Mouse (Mus musculus) 3T3-L1 (cell line): ENCODE measurements around the gene Kmt2d.

Experiments
- DNase-seq: peaks from one replicate; pipeline ENCODE4 v3.0.0-alpha.2; 2015; ENCODE audit warnings: low read depth, low spot score

Kmt2d gene

GRCm38 (mm10) chr15:98887526-98887925 lies 16.5 kb upstream of the Kmt2d start:
- DNase-seq, result no peak

GRCm38 (mm10) chr15:98886667-98887387 lies 15.8 kb upstream of the Kmt2d start:
- no peak for DNase-seq

DNA sequence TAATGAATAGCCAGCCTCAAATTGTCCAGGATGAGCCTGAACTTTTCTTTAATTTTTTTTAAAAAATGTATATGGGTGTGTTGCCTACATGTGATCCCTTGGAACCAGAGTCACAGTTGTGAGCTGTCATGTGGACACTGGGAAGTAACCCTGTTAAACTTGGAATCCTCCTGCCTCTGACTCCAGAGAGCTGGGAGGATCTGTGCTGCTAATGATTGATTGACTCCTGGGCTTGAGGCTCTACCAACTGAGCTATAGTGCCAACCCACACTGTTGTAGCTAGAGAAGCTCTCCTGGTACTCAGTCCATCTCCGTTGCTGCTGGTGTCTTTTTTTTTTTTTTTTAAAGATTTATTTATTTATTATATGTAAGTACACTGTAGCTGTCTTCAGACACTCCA lies 13.1 kb upstream of the Kmt2d start:
- DNase-seq, result no peak

- no peak for DNase-seq
Observed at GRCm38 (mm10) chr15:98883661-98884060, 12.7 kb upstream of the Kmt2d start.

GRCm38 (mm10) chr15:98881656-98882008 lies 10.6 kb upstream of the Kmt2d start:
- DNase-seq, result no peak

DNA sequence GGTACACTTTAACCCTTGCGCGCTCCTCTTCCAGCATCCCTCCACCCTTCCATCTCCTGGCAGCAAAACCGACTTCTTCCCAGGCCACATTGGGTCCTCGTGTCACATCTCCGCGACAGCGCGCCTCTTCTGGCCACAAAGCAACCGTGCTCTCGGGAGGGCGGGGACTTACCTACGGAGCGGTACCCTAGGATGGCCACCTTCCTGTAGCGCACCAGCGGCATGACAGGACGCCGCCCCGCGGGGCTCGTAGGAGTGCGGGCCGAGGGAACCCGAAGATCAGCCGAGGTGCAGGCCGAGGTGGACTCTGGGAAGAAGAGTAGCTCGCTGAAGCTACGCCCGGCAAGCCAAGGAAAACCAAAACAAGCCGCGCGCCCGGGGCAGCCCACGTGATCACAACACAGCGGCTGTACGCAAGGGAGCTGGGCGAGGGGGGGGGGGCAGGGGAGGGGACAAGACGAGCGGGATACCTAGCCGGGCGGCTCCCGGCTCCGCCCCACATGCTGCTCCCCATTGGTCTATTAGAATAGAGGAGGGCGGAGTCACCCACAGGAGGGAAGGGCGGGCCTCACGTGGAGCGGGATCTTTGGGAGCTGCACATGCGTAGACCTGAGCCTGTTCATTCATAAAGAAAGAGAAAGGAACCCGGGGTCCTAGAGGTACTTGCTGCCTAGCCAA lies 10.1 kb upstream of the Kmt2d start:
- peak; percentile 99 for DNase-seq

- peak; percentile 93 for DNase-seq
Observed at GRCm38 (mm10) chr15:98877331-98877730, 6.3 kb upstream of the Kmt2d start.

DNA sequence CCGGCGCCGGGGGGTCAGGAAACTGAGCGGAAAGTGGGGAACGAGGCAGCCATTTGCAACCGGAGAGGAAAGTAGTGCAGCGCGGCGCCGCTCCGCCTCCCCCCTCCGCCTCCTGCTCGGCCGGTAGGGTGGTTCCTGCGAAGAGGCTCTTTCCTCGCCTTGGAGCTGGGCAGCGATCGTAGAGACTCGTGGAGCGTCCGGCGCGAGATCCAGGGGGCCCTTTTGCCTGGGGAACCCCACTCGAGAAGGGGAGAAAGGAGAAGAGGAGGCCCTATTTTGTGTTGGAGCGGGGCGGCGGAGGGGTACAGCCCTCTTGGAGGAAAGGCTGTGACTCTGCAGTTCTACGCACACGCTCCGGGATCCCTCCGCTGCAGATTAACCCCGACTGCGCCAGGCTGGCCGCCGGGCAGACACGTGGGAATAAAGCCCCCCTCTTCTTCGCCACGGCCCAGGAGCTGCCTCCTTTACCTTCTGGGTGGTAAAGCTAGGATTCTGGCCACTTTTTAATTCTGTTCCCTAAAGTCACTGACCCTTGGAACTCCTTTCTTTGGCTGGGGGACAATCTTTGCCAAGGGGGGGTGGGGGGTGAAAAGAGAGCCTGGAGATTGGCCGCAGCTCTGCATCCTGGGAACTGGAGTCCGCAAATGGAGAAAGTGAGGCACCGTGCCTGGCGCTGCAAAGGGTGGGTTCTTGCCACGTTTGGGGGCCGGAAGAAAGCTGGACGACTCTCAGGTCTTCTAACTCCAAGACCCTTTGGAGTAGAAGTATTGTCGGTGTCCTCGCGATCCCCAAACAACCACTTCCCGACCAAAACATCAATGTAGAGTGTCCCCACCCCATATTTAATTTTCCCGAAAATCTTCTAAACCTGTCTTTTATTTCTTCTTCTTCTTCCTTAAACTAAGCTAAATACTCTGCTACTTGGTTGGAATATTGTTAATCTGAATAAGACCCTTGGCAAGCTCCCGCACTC lies 1.2 kb upstream of the Kmt2d start:
- DNase-seq, result peak; percentile 97

DNA sequence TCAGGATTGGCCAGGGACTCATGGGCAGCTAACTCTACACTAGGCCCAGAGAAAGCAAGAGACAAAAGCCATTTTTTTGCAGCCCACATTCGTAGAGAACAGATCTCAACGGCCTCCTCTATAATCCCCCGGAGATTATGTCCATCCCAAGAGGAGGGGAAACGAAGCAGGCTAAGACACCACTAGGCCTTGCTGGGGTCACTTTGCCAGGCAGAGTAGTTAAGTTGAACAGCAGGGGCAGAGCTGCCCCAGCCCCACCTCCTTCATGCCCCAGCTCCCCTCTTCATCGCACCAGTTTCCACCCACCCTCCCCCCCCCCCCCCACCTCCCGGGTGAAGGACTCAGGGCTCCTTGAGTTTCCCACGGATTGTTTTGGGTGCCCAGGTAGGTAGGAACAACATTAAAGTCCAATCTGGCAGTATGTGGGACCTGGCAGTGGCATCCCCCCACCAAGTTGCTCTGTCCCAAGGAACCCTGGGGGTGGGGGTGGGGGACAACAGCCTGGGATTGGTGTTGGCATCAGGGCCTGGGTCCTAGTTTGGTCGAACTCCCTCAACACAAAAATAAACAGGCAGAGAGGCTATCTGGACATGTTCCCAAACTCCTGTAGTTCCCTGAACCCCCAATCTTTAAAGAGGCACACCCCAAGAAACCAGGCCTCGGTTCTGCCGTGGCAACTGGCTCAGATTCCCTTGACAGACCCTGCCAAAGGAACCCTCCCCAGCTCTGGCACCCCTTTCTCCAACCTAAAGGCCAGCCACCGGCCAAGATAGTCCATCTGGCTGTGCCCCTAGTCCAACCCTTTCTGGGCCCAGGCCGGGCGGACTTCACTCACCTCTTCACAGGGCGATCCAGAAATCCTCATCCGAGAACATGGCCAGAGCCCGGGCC lies 580 bp downstream of the Kmt2d start:
- DNase-seq, result peak; percentile 47

DNA sequence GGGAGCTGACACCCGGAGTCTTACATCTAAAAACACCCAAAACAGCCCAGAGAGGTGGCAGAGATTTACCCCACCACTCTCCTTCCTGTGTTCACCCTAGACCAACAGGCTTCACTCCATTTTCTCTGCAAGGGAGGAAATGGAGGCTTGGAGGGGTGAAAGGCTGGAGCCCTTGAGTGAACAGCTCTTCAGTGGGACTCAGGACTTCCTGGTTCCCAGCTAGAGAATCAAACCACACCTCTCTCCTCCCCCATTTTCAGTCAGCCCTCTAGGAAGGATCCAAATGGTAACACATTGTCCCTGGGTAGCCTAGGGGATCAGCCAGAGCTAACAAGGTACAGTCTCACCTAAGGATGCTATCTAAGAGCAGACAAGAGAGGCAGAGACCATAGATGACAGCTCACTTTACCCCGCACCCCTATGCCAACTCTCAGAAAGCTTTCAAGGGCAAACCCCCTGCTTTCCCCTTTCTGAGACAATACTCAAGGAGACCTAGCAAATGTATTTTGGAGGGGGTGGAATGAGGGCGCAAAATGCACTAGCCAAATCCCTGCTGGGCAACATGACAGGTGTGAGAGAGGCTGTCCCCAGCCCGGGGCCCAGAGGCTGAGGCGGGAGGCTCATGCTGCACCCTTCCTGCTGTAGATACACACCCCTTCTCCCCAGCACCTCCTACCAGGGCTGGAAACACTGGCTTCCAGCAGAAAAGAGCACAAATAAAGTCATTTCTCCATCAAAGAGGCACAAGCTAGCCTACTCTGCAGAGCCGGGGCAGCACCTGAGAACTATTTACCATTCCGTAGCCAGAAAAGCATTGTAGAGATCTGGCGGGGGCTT lies 1.4 kb downstream of the Kmt2d start:
- peak; percentile 50 for DNase-seq

- no peak for DNase-seq
Observed at GRCm38 (mm10) chr15:98868346-98869063, 2.5 kb downstream of the Kmt2d start.

GRCm38 (mm10) chr15:98867321-98867720 lies 3.7 kb downstream of the Kmt2d start:
- DNase-seq, result peak; percentile 70

GRCm38 (mm10) chr15:98866501-98866900 lies 4.5 kb downstream of the Kmt2d start:
- DNase-seq, result no peak

- DNase-seq, result no peak
Observed at GRCm38 (mm10) chr15:98865771-98866170, 5.2 kb downstream of the Kmt2d start.

GRCm38 (mm10) chr15:98864951-98865350 lies 6.1 kb downstream of the Kmt2d start:
- no peak for DNase-seq

- no peak for DNase-seq
Observed at GRCm38 (mm10) chr15:98863451-98863958, 7.5 kb downstream of the Kmt2d start.

DNA sequence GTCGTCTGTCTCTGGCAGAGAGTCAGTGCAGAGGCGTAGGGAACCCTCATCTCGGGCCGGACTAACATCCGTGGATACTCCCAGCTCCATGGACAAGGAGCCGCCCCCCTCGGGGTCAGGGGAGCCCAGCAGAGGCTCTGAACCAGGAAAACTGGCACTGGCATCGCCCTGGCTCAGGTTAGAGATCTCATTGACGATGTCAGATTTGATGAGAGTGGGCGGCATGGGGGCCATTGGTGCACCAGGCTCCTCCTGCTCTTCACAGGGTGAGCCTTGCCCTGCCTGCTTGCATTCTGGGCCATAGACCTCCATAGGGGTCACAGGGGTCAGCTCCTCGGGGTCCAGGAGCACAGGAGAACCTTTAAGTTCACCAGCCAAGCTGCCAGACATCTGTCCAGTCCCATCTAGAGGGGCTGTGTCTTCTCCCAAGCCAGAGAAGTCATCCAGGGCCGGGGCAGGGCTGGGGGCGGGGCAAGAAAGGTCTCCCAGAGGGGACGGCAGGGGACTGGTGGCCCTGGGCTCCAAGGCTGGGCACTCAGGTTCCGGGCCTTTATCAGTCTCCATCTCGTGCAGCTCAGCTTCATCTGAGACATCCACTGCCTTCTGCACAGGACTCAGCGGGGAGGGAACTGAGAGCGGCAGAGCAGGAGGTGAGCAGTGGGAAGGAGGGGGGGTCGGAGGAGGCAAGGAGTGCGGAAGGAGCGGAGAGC lies 9.1 kb downstream of the Kmt2d start:
- DNase-seq, result no peak

GRCm38 (mm10) chr15:98860921-98861320 lies 10.1 kb downstream of the Kmt2d start:
- no peak for DNase-seq
